Mouse (Mus musculus) heart, adult 11 months (tissue): ENCODE data around the gene Actrt2.

Experiments used
- DNase-seq: peaks from one replicate; pipeline ENCODE4 v3.0.0; 2022

Actrt2 gene

DNA sequence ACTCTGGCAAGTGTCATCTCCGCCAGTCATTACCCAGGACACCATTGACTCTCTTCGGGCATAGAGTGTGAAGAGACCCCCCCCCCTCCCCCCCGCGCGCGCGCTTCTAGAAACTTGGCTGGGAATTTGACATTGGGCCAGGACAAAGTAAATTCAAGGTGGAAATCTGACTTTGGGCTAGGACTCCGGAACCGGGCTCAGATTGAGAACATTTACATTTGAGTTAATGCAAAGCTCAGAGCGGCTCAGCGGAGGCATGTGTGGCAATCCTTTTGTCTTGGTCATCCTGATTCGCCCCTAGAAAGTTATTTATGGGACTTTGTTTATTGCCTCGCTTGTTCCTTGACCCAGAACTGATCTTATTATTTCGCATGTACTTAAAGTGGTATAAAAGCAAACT is 14.6 kb upstream of the Actrt2 start:
- no peak for DNase-seq

DNA sequence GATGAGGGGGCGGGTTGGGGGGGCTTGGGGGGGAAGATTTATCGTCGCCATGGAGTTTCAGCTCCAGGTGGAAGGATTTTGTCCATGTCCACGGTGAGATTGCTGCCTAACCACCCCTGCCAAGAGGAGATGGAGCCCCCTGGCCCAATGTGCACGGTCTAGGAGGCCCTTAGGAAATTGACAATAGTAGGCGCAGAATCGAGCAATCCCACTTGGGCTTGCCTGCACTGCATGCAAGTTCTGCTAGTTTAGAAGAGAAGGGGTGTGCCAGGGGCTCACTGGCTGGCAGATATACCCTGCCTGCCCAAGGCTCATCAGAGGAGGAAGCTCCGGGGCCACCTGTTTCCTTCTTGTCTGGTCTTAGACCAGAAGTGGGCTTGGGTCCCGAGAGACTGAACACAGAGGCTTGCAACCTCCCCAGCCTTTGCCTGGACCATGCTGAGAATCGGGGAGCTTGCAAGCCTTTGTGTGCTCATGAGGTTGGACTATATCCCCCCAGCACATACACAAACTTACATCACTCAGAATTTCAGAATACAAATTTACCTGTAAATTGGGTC is 7.9 kb upstream of the Actrt2 start:
- peak; percentile 82 for DNase-seq

DNA sequence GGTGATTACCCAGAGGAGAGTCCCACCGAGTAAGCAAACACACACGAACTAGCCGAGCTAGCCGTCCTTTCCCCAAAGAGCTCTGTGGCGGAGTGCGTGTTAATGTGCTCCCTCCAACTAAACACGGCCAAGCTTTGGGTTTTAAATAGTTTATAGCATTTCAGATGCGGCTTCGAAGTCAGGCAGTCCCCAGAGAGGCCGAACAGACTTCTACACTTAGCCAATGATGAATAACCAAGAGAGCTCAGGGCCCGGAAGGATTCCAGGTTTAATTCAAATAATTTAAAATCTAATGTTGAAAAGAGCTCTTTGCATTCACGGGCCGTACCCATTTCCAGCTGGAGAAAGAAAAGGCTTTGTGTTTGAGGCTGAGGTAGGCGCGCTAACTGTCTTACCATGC is 7.3 kb upstream of the Actrt2 start:
- DNase-seq, result peak; percentile 66

DNA sequence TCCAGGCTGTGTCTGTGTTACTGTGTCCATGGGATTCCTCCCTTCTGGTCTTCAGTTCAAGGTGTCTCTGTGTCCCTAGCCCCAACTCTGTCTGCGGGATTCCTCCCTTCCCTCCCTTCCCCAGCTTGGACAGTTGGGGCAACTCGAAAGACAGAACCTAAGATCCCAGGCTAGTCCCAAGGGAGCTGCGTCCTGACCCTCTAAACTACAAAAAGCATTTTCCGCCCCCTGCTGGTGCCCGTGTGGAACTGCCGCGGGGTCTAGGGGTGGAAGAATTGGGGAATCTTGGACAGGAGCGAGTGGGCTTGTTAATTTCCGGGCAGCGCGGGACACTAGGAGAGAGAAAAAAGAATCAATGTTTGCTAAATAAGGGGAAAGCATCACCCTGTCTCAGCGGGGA is 6.9 kb upstream of the Actrt2 start:
- DNase-seq, result peak; percentile 90

DNA sequence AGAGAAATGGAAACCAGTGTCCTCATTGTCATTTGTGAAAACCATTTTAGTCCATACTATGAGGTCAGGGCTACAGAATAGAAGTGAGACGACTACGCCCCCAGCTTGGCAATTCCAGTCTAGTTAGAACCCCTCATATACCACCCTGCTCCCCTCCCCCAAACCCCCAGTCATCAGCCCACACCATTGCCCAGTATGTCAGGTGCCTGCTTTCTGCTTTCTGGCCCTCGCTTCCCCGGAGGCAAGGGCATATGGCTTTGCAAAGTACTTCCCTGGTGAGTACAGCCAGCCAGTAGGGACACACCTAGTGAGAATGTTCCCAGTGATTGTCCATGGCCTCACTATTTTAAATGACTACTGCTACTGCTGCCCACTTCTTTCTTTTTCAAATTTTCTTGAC is 6.3 kb upstream of the Actrt2 start:
- no peak for DNase-seq

DNA sequence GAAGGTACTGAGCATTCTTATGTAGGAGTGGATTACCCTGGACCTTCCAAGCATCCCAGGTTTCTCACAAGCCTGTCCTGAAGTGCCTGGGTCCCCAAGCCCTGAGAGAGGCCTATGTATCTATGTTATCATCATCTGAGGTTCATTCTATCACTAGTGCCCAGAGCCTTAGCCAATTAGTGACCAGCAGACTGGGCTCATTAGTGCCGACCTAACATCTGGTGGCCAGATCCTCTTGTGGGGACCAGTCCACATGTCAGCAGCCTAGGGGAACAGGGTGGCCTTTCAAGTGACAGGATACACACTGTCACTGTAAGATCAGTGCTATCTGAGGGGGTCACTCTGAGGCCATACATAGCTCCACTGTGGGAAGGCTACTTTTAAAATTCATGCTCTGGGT is 4.4 kb upstream of the Actrt2 start:
- DNase-seq, result peak; percentile 74

DNA sequence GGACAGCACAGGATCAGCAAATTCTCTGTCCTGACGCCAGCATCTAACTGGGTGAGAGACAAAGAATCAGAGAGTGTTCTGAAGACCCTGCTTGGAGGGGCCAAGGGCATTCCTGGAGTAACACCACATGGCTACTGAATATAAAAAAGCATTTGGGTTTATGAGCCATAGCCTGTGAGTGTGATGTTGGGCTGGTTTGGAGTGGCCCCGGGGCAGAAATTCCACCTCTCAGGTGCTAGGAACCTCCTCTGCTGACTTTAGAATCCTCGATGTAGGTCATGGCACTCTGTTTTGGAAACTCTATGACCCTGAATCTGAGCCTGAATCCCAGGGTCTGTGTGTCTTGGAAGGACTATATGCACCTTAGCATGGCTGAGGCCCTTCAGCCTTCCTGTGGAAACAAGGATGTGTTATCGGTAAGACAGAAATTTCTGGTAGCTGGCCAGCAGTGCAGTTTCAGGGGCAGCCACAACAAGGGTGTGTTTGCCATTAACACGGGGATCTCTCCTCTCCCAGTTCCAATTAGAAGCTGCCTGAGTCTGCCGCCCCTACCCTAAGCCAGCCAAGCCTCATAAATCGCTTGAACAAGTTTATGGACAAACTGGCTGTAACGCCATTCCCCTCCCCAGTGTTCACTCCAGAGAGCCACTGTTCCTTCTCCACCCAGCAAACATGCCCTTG is 3.7 kb upstream of the Actrt2 start:
- DNase-seq, result peak; percentile 86

DNA sequence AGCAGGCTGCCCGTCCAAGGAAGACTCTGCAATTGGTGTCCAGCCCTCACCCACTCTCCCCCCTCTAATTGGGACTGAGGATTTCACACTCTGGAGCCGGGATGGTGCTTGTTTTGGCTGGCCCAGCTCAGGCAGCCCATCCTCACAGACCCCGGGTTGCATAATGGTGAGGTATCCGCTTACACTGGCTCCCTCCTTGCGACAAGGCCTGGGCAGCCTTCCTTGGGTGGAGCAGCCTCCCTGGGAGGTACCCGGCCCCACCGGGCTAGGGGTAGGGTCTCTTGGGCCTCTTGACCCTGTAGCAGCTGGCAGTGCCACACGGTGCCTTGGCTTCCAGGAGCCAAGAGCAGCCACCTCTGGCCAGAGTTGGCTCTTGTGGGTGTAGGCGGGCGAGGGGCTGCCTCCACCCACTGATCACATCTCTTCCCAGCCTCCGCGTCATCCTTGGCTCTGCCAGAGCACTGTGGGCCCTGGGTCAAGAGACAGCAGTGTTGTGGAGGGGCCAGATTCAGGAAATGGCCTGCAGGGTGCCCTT is 4.9 kb downstream of the Actrt2 start:
- peak; percentile 94 for DNase-seq

DNA sequence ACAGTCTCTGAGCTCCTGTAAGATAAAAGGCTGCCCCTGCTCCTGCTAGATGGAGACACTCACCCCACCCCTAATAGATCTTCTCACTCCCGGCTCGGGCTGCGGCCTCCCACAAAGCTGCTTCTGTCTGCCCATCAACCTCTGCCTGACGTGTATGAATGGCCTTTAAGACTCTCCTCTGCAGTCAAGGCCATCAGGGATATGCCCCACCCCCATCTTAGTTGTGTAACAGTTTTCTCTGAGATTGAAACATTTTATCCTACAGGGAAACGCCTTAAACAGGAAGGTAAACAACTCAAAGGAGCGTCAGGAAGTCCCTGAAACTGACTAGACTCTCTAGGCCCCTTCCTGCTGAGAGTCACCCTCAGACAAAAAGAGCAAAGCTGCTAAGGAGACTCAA is 6.4 kb downstream of the Actrt2 start:
- no peak for DNase-seq

DNA sequence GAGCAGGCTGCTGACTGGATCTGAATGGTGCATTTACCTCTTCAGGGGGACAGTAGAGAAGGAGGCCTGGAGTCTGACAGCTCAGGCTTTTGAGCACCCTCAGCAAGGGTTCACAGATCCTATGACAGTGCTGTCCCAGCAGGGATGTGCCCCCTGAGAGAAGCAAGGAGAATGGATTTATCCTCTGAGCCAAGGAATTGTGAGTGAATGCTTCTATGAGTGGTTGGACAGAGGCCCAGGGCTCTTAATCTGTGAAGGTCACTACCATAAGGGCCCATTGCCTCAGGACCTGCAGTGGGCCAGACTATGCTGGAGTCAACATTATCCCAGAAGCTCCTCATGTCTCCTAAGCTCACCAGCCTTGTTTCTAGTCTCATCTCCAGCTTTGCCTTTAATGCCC is 7.6 kb downstream of the Actrt2 start:
- peak; percentile 91 for DNase-seq

DNA sequence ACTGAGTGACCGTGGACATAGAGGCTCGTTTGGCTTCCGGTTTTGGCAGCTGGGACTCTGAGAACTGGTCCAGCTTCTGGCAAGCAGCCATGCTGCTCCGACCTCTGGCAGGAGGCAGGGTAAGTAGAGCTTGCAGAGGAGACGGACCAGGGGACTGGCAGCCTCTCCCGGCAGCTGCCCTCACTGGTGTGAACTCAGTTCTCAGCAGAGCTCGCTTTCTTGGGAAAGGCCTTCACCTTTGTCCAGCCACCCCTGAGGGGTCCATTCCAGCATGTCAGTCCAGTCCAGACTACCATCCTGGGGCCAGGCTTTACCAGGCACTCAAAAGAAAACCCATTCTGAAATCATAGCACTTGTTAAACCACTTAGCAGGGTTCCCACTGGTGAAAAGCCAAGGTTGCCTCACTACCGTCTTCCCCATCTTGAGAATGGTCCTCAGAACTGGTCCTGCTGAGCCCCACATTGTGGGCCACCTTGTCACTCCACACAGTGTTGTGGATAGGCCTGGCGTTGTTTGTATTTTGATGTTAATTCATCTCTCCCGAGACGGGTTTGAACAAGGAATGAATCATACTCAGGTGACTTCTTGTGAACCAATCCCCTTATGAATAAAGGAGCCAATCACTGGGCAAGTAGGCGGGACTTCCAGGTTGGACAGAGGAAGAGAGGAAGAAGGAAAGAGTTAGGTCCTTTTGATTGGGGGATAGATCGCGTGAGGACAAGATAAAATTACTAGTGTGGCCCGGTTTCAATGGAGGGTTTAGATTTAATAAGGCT is 12.3 kb downstream of the Actrt2 start:
- no peak for DNase-seq

DNA sequence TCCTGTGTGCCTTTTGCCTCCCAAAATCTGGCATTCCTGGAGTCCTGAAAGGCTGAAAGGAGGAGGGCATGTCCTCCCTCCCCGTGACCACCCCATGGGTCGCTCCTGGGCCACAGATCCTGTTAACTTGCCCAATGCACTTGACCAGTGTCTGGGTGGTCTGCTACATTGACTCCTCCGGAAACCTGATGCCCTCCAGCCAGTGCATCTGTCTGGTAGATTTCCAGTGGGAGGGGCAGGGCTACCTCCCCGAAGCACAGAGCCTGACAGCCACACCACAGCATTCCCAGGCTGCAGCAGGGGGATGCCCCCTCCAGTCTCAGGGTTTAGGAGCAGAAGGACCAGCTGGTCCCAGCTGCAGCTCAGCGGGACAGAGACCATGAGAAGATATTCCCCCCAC is 15.2 kb downstream of the Actrt2 start:
- no peak for DNase-seq

DNA sequence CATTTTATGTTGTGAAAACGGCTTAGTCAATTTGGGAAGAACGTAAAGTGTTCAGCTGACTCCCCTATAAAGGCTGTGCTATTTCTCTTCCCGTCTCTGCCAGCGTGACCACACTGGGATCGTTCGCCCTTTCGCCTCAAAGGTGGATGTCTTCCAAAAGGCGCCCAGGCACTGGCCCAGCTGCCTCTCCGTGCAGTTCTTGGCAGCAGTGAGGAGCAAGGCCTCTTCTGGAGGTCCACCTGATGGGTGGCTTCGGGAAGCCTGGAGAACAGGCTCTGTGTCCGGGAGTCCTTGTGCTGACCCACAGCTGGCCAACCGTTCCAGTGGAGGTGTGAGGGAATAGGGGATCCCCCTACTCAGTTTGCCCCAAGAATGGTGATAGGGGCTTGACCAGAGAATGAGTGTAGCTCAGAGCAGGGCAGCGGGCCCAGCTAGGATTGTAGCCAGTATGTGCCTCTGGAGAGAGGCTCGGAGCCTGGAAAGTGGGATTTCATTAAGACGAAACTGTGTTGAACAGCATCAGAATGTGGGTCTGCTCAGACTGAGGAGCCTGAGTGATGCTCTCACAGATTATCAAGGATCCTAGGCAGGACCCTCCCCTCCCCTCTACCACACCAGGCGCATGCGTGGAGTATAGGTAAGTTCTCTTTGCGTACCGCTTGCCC is 18.5 kb downstream of the Actrt2 start:
- peak; percentile 97 for DNase-seq

DNA sequence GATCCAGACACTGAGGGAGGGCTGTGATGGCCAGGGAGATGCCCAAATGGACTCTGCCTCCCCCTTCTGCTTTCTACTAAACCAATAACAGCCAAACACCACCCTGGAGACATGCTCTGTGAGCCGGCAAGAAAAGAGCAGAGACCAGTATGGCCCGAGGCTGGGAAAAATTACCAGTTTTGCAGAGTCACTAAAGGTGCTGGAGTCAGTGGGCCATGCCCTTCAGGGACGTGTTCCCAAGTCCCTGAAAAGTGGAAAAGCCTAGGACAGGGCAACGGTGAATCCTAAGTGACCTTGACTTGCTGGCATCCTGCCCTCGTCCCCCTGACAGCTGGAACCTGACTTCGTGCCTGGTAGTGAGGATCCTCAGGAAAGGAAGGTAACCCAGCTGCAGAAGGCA is 25.2 kb downstream of the Actrt2 start:
- DNase-seq, result no peak

DNA sequence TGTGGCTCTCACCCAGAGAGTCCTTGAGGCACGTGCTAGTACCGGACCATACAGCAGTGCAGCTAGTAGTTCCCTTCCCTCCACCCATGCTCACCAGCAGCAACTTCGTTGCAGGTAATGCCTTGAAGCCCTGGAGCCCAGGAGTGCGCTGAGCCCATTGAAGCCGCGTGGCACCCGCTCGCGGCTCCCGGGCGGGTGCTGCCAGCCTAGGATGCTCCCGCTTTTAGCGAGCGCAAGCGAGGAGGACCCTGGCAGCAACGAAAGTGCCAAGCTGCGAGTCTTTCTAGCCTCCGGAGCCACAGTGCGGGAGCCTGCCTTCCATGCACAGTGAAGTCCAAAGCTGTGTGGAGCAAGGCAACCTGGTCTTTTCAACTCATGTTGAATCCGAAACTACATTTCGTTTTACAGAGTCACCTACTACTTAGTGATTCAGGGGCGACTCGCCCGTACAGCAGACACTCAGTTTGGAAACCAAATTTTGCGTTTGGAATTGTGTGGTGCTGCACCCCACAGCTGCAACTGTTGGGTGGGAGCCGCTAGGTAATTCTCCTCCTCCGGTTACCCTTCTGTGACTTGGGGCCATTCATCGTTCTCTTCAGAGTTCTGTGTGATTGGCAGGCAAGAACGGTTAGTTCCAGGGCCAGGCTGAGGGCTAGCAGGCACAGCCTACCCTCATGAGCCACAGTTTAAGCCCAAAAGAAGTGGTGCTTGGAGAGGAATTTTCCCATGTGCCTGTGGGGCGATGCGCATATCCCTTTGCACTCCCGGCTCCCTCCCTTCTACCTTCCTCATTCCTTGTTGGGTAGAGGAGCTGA is 26.2 kb downstream of the Actrt2 start:
- no peak for DNase-seq

DNA sequence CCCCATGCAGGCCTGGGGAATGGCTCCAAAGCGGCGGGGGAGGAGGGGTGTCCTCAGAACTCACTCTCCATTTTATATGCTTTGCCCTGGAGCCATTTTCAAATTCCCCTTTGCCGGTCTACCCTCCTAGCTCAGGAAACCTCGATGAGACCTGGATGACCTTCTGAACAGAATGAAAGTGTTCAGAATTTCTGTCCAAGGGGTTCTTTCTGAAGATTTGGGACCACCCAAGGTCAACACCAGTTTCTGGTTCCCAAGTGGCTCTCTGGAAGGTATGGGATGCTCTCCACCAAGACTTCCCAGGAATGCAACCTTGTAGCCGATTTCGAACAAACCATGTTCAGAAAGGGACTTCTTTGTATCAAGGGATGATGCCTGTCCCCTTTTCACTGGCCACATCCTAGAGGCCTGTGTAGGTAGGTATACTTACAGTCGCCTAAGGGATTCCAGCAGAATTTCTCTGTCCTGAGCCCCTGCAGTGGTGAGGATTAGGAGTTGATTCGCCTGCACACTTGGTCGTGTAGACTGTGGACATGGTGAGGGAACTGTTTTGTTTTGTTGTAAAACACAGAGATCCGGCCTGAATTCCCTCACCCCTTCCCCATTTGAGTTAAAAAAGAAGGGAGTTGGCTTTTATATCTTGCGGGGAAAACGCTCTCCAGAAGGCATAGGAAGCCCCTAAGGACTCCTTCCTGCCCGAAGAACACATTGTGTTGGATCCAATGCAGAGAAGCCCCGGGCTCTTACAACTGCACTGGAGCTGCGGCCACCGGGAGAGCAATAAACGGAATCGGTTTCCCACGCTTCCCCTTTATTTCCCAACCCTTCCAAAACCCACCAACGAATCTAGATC is 27.0 kb downstream of the Actrt2 start:
- no peak for DNase-seq

DNA sequence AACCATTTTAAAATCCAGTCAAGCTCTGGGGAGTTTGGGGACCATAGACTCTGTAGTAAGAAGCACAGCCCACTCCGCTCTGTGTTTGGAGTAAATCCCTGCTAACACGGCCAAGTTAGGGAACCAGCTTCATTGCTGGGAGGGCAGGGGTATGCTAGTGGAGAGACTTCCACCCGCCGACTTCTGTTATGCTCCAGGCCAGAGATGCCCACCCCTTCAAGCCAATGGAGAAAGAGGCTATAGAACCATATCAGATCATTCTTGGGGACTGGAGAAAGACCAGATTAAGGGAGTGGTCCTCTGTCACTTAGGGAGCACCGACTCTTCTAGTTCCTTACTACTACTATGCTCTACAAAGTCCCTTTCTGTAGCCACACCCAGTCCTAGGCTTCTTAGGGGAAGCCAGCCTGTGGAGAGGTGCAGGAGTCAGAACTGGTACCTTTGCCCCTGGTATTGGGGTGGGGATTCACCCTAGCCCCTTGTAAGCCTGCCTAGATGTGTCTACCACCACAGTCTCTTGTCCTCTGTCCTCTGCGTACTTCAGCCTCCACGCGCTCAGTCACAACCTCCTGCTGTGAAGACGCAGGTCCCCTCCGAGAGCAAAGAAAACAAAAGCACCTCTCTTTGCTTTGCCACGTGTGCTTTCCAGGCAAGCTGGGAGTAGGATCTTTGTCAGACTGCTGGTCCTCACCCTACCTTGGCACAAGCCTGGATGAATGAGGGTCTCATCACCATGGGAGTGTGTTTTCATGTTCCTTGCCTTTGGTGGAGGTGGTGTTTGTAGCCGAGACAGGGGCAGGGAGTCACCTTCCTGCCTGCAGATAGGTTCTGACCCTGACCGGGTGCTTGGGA is 27.9 kb downstream of the Actrt2 start:
- no peak for DNase-seq

DNA sequence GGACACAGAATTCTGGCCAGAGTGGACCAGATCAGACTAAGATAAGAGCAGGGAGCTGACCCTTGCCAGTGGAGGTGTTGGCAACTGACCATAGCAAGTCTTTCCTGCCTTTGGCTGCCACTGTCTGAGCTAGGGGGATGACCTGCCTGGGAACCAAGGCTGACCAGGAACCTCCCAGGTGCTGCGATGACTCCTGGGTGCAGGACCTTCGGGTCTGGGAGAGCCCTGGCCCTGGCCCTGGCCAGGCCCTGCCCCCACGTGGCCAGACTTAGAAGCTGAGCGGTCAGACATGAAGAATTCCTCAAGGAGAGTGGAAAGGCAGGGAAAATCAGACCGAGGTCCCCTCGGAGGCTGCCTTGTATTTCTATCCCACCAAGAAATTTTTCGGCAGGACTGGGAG is 28.5 kb downstream of the Actrt2 start:
- no peak for DNase-seq

DNA sequence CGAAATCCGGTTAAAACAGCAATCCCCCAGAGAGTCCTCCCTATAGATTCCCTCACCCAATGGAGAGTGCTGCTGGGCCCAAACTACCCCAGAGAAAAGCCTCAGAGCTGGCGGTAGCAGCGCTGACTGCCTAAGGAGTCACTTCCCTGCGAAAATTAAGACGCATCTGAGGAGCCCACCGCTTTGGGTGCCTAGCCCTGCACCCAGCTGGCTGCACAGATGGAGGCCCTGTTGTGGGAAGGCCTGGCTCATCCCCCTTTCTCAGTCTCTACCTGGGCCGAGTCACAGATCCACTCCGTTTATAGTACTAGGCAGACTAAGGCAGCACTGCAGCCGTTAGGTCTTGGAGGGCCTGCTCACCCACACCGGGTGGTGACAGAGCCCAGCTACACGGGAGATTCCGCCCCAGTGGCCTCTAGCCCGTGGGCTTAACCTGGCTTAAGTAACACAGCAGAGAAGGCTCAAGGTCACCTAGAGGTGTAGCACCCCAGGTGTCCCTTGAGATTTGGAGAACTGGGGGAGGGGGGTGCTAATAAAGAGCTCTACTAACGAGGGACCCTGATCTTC is 29.3 kb downstream of the Actrt2 start:
- no peak for DNase-seq
